Mouse (Mus musculus): ENCODE data around the gene Colec11.
A peak's percentile ranks its signal among the peaks of the same experiment; 100 is the strongest.

Colec11 gene

DNA sequence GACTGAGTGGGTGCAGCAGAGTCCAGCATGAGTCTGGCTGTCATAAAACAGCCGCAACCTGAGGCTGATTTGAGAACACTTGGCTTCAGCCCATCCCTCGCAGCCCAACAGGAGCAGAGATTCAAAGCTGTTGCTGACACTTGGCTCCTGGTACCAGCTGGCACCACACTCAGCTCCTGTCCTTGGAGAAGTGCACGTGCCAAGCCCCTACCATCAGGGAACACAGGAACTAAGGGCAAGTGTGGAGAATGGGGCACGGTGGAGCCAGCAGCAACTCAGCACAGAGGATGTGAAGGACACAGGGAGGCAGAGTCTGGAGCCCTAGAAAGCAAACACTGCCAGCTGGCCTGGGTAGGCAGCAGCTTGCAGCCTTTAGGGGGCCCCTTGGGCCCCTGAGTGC, 20.9 kb downstream of the Colec11 start:
- no peak for DNase-seq (ENCODE audit: low spot score in 2 of 2)

DNA sequence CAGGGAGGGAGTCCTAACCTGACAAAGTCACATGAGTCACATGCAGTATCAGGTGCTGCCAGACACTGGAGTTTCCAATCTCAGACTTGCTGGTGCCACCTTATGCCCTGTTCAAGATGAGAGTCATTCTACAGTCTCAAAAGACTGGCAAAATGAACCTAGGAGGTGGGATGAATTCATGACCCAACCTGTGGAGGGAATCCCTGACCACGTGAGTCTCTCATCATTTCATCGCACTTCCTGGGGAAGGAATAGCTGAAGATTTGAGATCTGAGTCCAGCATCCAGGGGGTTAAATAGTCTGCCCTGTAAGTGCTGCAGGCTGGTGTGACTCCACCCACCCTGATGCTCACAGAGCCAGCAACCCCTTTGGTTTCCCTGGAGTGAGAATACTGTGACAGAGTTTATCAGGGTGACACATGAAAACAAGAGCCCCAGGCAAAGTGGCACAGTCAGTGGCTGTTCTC, 24.6 kb downstream of the Colec11 start:
- no peak for DNase-seq (ENCODE audit: low spot score in 2 of 2)

DNA sequence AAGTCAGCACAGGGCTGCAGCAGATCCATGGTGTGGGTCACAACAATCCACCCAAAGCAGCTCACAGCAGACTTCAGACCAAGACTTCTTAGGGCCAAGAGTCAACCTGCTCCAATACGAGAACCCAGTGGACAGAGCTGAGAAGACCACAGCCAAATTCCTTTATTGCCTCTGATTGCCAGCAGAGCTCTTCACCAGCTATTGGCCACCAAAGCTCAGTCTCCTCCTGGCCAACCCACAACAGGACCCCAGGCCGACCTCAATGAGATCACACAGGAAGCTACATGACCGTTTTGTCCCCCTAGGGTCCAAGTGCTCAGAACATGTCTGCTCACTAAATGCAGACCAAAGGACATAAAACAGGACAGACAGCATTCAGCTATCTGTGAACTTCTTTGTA, 25.1 kb downstream of the Colec11 start:
- no peak for DNase-seq (ENCODE audit: low spot score in 2 of 2)

DNA sequence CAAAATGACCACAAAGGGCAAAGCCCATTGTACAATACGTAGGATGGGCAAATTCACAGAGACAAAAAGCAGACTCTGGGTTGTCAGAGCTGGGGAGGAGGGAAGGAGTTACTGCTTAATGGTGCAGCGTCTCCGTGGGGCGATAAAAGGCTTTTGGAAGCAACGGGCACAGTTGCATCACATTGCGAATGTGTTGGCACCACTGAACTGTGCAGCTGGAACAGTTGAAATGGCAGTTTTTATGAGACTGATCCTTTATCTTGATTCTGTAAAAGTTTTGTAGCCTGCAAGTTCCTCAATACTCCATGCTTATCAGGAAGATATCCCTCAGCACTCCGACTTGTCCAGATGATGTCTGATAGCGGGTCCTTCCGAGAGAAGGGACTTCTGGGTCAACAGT, 25.5 kb downstream of the Colec11 start:
- DNase-seq (ENCODE audit: low spot score in 2 of 2): no peak

DNA sequence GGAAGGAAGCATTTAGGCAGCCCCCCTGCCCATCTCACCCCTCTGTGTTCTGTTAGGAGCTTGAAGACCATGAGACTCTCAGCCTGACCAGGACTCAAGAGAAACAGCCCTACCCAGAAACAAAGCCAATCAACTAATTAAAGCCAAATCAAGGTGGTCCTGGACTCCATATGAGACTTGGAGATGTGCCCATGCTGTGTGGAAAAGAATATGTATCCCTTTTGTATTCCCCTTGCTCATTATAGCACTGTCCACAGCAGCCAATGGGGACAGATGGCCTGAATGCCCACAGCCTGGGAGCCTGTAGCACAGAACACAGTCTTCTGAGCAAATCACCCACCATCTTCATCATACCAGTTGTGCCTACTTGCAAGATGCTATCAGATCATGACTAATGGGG, 26.3 kb downstream of the Colec11 start:
- DNase-seq (ENCODE audit: low spot score in 2 of 2): no peak

DNA sequence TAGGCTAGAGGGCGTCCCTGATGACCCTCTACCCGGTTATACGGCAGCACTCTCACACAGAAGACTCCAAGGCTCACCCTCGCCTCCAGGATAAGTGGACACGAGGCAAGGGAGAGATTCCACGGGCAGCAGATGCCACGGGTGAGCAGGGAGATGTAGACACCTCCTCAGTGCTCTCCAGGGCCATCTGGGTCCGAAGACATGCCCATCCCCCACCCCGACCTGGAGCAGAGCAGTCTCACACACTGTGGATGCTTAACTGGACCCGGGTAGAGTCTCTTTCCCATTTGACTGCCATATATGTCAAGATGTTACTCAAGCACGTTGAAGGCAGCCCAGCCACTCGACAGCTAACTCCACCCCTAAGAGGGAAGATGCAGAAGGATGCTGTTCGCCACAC, 32.7 kb downstream of the Colec11 start:
- DNase-seq (ENCODE audit: low spot score in 2 of 2): no peak

DNA sequence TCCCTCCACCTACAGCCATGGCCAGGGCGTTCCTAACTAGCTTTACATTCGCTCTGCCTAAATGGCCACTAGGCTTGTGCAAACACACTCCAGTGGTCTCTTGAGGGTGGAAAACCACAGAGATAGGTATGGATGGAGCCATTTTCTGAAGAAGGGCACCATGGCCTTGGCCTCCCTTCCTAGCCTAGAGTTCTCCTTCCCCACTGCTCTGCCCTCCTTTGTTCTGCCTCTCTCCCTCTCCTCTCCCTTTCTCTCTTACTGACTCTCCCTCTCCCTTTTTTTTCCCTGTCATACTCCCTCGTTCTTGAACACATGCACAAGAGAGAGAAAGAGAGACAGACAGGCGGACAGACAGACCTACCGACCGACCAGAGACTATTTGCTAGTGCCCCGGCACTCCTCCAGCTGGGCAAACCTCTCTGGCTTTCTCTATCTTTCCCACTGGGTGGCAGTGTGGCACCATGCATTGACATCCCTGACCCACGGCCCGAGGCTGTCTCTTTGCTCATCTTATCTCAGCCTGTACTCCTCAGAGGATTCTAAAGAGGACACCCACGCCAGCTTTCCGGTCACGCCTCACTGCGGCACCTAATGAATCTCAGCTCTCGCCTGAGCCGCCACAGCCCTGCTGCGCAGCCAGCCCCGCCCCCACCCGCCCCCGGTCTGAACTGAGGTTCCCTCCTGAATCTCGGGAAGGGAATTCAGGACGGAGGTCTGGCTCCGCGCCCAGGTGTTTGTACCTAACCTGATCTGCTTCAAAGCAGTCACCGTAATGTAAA, 33.9 kb downstream of the Colec11 start:
- peak; percentile 22 to 57 for DNase-seq (ENCODE audit: low spot score in 2 of 2)

DNA sequence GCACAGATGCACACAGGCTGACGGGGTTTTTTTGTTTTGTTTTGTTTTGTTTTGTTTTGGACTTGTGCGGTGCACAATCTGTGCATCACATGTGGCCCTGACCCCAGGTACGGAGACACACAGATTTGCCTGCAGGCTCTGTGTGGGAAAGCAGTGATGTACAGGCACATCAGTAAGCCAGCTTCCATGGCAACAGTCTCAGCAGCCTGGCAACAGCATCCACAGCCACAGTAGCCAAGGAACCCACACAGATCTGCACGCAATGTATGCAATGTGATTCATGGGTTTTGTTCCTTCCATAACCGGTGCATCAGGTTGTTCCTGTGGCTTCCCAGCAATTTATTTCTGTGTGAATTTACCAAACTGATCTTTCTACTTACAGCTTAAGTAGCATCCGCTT, 35.2 kb downstream of the Colec11 start:
- DNase-seq (ENCODE audit: low spot score in 2 of 2): no peak

DNA sequence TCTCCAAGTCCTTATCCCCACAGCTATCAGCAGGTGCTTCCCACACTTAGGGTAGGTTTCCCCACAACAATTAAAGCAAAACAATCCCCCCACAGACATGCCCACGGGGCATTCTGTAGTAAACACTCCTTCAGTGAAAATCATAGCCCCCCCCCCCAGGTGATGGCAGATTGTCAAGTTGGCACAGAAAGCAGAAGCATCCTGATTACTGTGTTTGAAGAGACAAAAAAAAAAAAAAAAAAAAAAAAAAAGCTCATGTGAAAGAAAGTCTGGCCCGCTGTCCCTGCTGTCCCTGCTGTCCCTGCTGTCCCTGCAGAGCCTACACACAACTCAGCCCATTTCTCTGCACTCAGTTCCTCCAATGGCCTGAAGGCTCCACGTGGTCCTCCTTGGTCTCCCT, 39.1 kb downstream of the Colec11 start:
- no peak for DNase-seq (ENCODE audit: low spot score in 2 of 2)

DNA sequence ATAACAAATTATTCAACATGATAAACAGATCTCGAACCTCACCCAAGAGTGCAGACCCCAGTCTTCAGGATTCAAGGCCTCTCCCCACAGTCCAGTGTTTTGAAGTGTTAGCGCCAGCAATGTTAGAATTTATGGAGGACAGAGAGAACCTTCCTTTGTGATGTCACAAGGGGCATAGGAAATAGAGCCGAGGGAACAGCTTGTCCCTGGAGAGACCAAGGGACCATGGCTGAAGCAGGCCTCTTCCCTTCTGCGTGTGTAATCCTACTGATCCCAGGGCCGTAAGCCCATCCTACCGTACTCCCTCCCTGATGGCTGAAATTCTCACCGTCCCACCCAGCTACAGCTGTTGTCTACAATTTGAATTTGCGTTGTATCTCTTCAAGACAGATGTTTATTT, 40.8 kb downstream of the Colec11 start, which contains the start of gene Allc:
Gene Allc, minus strand, starts transcription at position 101 of the 400 bp plus-strand sequence.
- no peak for DNase-seq (ENCODE audit: low spot score in 2 of 2)

DNA sequence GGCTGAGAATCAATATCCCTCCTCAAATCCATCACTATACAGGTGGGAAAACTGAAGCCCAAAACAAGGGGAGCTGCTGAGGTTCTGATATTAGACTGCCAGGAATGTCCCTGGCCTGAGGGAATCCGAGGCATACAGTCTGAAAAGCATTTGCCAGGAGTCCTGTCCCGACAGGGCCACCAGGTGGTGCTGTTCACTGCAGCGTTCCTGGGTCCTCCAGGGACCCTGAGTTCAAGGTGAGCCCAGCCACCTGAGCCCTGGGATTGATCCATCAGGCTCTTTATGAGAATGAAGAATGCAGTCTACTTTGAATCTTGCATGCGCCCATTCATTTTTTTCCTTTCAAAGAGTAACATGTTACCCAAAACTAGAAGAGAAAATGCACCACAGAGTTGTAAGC, 44.0 kb downstream of the Colec11 start:
- DNase-seq (ENCODE audit: low spot score in 2 of 2): no peak

DNA sequence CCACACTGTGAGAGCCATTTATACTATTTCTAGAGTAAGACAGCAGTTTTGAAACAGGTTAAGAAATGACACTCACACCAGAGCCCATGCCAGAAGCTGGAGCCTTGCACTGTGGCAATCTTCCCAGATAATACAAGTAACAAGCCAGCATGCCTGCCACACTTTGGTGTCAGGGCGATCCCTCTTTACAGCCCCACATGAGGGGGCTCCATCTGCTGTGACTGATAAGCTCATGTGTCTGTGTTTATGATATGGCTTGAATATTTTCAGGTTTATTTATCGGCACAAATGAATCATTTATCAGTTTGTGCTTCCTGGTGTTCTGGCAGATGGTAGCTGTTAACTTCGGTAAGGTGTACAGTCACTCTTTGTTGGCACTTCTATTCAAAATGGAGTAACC, 45.0 kb downstream of the Colec11 start:
- DNase-seq (ENCODE audit: low spot score in 2 of 2): no peak

DNA sequence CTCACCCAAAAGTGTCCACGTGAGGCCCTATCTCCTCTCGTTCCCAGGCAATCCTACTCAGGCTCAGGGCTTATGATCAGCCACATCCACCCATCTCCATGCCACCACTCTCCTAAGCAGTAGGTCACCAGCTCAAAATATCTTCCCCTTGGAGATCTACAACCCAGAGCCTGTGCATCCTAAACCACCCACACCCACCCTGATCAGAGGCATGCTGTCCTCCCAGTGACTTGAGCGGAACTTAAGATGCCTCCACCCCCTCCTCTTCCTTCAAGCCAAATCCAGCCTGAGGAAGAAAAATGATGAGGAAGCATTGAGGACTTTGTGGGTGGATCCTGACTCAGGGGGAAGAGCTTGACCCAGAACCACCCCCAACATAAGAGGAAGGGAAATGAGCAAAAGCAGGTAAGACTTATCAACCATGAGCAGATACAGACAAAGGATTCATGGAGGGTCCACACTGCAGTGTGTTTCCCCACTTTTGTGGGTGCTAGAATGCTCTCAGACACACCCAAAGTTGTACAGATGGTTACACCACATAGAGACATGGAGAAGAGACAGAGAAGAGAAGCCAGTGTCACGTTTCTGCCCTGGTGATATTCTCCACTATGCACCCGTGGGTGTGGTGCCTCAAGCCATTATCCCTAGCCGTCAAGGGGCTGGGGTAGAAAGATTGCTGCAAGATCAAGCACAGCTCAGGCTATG, 47.7 kb downstream of the Colec11 start:
- DNase-seq (ENCODE audit: low spot score in 2 of 2): no peak

DNA sequence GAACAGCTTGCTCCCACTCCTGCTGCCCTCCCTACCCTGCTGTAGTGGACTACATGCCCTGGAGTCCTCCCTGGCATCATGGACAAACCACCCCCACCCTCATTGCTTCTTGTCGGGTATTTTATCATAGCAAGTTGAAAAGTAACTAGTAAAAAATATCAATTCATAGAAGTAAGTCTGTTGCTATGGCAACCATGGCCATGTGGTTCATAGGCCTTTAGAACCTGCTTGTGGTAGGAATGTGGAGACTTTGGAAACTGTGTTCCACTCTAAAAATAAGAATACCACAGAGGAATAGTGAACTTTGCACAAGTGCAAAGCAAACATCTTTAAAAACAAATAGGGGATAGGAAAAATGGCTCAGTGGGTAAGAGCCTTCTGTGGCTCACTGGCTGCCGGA, 50.9 kb downstream of the Colec11 start:
- DNase-seq (ENCODE audit: low spot score in 2 of 2): no peak

DNA sequence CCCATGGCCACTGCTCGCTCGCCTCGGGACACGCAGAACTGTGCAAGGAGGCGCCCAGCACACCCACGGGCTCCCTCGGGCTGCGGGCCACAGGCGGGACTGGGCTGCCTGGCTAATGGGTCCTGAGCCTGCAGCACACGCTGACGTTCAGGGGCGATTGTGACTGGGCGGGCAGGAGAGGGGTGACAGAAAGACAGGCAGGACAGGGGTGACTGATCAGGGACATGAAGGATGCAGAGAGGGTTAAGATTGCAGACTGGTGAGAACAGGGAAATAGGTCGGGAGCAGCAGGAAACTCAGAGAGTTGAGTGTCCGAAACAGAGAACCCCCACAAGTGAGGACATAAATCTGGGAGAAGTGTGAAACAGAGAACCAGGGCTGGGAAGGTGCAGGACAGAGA, 70.9 kb downstream of the Colec11 start, which contains the start of gene Dcdc2c:
Gene Dcdc2c, minus strand, starts transcription at position 101 of the 400 bp plus-strand sequence.
- no peak for DNase-seq (ENCODE audit: low spot score in 2 of 2)

DNA sequence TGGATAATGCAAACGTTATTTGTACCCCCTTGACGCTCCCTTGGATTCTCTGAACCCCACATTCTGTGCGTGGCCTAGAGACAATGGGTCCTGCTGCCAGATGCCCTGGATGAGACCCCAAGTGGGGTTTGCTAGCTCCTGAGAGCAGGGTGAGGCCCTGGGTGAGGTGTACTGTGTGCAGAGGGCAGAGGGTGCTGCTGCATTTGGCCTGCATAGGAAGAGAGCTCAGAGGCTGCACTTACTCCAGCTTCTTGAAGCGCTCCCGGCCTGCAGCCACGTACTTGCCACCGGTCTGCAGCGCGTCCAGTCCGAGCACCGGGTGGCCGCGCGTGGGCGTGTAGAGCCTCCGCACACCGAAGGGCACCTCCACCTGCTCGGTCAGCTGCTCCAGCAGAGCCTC, 71.4 kb downstream of the Colec11 start:
- no peak for DNase-seq (ENCODE audit: low spot score in 2 of 2)

DNA sequence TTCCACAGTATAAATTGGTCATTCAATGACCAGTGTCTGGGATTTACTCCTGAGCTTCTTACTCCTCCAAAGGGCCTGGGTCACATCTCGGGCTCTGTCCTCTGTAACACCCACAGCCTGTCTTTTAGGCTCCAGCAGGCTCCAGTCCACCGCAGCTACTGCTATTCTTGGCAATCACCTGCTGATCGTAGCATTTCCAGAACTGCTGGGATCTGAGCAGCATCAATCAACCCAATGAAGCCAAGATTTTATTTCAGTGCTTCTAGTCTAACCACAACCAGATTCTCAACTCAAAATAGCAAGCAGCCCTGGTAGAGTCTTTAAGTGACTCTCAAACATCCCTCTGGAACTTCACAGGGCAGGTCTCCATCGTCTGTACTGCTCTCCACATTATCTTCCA, 74.3 kb downstream of the Colec11 start:
- no peak for DNase-seq (ENCODE audit: low spot score in 2 of 2)
